Mouse (Mus musculus) kidney, embryonic 14.5 days (tissue): ENCODE measurements around the gene Avil. TPM values are rescaled to one million over a fixed set of nuclear protein-coding genes. Genes with fewer than 3 reads are reported as not detected.

Experiments
- ATAC-seq: fragments of 200-750 bp; cut with Nextera tagmentation; 2 replicates; pipeline ENCODE4 v1.8.0; 2017; ENCODE audit warnings: moderate number of reproducible peaks, mild to moderate bottlenecking, moderate TSS enrichment, moderate library complexity; ENCODE audit not compliant: low FRiP score, low TSS enrichment
- H3K27ac ChIP-seq: fragments of 300-500 bp; sonication (generic); 2 replicates; pipeline ENCODE4 v1.5.1; 2014; ENCODE audit warnings: low read depth, mild to moderate bottlenecking, low read length, moderate library complexity, mixed read lengths
- H3K27me3 ChIP-seq: fragments of 300-500 bp; sonication (generic); 2 replicates; pipeline ENCODE4 v1.6.1; 2014; ENCODE audit warnings: mild to moderate bottlenecking, low read length; ENCODE audit not compliant: control insufficient read depth, insufficient read depth
- H3K36me3 ChIP-seq: fragments of 300-500 bp; sonication (generic); 2 replicates; pipeline ENCODE4 v1.6.1; 2014; ENCODE audit warnings: low read length, mixed read lengths; ENCODE audit not compliant: control insufficient read depth, insufficient read depth
- H3K4me1 ChIP-seq: fragments of 300-500 bp; sonication (generic); 2 replicates; pipeline ENCODE4 v1.6.1; 2014; ENCODE audit warnings: low read length, mixed read lengths; ENCODE audit not compliant: control insufficient read depth, insufficient read depth
- H3K4me2 ChIP-seq: fragments of 300-500 bp; sonication (generic); replicated peaks from 2 replicates; pipeline ENCODE4 v1.6.1; 2014; ENCODE audit warnings: low read depth, mild to moderate bottlenecking, low read length
- H3K4me3 ChIP-seq: fragments of 300-500 bp; sonication (generic); 2 replicates; pipeline ENCODE4 v1.5.1; 2014; ENCODE audit warnings: mild to moderate bottlenecking, low read length
- H3K9ac ChIP-seq: fragments of 300-500 bp; sonication (generic); 2 replicates; pipeline ENCODE4 v1.6.1; 2014; ENCODE audit warnings: low read depth, mild to moderate bottlenecking, low read length, moderate library complexity
- H3K9me3 ChIP-seq: fragments of 300-500 bp; sonication (generic); 2 replicates; pipeline ENCODE4 v1.6.1; 2016; ENCODE audit warnings: low read length; ENCODE audit not compliant: control insufficient read depth
- WGBS: fragments of 180-500 bp; shearing (Covaris S2); extraction: QIAGEN DNeasy Blood & Tissue Kit; methylation state at CpG from one replicate; pipeline ENCODE4 v1.1.7; 2014; 5-methylcytosine and 5-hydroxymethylcytosine counted together
- polyA plus RNA-seq: library from polyadenylated mRNA; unstranded; fragments of >200 nt; fragmentation: Nextera tagmentation; extraction: Ambion mirVana; gene quantifications from 2 replicates; pipeline ENCODE4 v1.2.1, GENCODE M21; 2014

The Avil gene
- polyA plus RNA-seq, 1 experiment from 2014 or later: 0.20 TPM

DNA sequence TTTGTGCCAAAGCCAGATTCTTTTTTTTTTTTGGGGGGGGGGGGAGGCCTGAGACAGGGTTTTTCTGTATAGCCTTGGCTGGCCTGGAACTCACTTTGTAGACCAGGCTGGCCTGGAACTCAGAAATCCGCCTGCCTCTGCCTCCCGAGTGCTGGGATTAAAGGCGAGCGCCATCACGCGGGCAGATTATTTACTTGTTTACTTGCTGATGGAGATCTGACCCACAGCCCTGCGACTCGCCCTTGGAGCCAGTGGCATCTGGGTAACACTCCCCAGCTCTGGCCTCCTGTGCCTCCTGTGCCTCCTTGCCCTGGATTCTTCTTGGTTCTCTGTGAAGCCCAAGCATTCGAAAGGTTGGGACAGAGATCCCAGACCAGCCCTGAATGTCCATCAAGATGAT is 14.9 kb upstream of the Avil start:
- no peaks in the 10 kb centered on the region for H3K27me3 ChIP-seq
- peaks cover 79% of the 10 kb centered on the region for H3K4me1 ChIP-seq
- H3K4me3 ChIP-seq: no peak overlapping the region
- no peak overlapping the region for H3K4me2 ChIP-seq
- no peak for ATAC-seq
- no peak overlapping the region for H3K9ac ChIP-seq
- peaks cover 8% of the 10 kb centered on the region; the same call in 1 of the 2 replicates for H3K36me3 ChIP-seq
- peak overlapping the region; percentile 80; the same call in 1 of the 2 replicates for H3K27ac ChIP-seq
- WGBS: 88% methylated on average over 9 of the region's 9 CpGs
- H3K9me3 ChIP-seq: no peaks in the 10 kb centered on the region

DNA sequence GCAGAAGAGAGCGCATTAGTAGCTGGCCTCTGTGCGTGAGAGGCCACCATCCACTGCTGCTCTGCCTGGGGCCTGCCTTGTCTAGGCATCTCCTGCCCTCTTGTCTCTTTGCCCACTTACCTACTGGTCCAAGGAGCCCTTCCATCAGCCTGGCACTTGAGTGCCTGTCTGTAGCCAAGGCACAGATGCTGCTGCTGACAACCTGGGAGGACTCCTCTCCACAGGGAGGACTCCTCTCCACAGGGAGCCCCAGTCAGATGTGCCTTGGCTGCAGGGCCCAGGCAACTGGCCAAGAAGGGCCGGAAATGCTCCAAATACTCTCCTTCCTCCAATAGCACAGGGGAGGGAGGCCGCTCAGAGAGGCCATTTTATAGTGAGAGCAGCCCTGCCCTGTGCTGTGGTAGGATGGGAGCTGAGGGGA is 14.0 kb upstream of the Avil start:
- Histone ChIP-seq H3K9ac (no peak overlapping the region), H3K4me2 (peak overlapping the region; percentile 26; the same call in 1 of the 2 replicates), H3K27me3 (no peaks in the 10 kb centered on the region), H3K27ac (peak overlapping the region; percentile 80), H3K36me3 (peaks cover 15% of the 10 kb centered on the region), H3K4me1 (peaks cover 73% of the 10 kb centered on the region), H3K9me3 (no peaks in the 10 kb centered on the region), H3K4me3 (no peak overlapping the region)
- ATAC-seq: peak; percentile 64
- WGBS: 58% methylated on average over 4 of the region's 4 CpGs

DNA sequence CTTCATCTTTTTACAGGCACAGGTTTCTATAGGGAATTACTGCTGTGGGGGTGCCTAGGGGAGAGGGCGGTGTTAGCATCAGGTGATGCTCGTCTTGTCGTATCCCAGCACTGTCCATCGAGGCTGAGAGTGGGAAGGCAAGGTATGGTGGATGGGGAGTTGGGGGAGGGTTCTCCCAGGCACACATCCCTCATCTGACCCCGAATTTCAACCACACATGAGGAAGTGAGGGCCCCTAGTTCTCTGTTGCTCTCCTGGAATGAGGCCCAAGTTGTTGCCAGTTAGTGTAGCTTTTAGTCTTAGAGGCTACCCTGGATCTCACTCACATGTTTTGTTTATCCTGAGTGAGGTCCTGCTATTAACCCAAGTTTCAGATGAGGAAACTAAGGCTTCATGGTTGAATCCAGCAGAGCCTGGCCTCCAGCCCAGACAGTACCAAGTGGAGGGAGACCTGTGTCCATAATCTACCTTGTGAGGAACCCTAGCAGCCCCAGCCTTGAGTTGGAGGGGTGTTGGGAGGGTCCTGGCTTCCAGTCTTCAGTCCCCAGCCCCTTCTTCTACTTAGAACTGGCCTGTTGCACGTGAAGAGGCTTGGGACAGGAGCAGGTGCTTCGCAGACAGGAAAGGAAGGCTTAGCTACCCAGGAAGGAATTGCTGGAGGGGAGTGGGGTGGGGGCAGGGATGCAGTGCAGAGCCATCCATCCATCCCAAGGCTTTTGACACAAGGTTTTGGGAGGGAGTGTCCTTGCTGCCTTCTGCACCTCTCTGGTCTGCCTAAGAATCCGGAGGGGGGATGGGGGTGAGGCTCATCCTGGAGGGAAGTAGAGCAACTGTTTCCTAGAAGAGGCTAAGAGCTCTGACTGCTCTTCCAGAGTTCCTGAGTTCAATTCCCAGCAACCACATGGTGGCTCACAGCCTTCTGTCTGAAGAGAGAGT is 13.1 kb upstream of the Avil start:
- Histone ChIP-seq H3K4me1 (peaks cover 64% of the 10 kb centered on the region), H3K27ac (peak overlapping the region; percentile 80), H3K9ac (peak overlapping the region; percentile 9; the same call in 1 of the 2 replicates), H3K36me3 (peaks cover 24% of the 10 kb centered on the region), H3K27me3 (no peaks in the 10 kb centered on the region), H3K4me3 (no peak overlapping the region), H3K4me2 (peak overlapping the region; percentile 26), H3K9me3 (no peaks in the 10 kb centered on the region)
- 56% methylated on average over 8 of the region's 8 CpGs for WGBS
- ATAC-seq: no peak

DNA sequence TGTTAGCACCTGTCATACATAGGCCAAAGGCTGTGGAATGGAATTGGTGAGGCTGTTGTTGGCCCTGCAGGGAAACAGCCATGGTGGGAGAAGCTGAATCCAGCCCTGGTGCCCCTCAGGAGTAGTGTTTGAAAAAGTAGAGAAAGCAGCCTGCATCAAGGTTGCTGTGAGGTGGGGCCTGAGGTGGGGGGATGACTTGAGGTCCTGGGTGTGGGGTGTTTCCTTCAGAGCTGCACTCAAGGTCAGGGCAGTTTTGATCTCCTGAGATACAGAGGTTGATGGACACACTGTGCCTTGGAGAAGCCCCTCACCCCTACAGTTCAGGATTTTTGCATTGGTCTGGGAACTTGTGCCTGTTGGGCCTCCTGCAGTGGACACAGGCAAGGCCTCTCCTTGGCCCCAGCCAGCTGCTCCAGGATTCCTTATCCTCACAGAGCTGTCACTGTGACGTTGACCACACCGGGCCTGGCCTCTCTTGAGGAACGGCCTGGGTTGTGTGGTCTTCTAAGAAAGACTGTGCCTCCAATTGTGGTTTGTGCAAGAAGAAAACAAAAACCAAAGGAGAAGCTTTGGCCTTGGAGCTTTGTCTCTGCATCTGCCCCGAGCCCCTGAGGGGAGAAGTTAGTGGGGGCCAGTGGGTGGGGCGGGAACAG is 11.9 kb upstream of the Avil start:
- Histone ChIP-seq H3K36me3 (peaks cover 31% of the 10 kb centered on the region), H3K4me2 (no peak overlapping the region), H3K27me3 (no peaks in the 10 kb centered on the region), H3K27ac (peak overlapping the region; percentile 51; the same call in 1 of the 2 replicates), H3K9ac (no peak overlapping the region), H3K4me3 (no peak overlapping the region), H3K4me1 (peaks cover 53% of the 10 kb centered on the region), H3K9me3 (no peaks in the 10 kb centered on the region)
- ATAC-seq: no peak
- WGBS: 65% methylated on average over 5 of the region's 5 CpGs

DNA sequence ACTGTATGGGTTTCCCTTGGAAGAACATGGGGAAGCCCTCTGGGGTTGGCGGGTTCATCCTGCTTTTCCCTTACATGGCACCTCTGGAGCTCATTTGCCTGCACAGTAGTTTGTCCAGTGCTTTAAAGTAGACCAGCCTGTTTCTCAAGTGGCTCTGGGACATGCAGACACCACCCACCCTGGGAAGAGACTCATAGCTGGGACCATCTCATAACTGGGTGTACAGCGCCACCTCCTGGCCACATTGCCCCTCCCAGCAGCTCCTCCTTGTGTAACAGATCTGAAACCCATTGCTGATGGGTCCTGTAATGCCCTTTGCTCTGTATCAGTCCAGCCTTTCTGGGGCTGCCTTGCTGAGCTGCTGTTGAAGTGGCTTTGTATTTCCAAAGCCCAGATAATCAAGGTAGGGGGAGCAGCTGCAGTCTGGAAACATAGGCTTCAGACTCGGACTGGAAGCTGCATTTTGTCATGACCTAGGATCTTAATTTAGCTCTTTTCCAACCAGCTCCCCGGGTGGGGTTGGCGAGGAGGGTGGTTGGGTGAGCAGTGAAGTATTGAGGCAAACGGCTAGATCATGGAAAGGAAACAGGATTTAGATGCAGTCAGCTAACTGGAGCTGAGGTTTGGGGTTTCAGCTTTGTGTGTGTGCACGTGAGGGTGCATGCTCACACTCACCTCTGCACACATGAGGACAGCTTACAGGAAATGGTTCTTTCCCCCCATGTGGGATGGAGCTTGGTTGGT is 10.0 kb upstream of the Avil start:
- ATAC-seq: peak; percentile 71
- H3K27ac ChIP-seq: no peak overlapping the region
- H3K4me3 ChIP-seq: no peak overlapping the region
- H3K9ac ChIP-seq: no peak overlapping the region
- H3K4me1 ChIP-seq: peaks cover 34% of the 10 kb centered on the region
- H3K9me3 ChIP-seq: no peaks in the 10 kb centered on the region
- WGBS: 59% methylated on average over 7 of the region's 7 CpGs
- no peak overlapping the region for H3K4me2 ChIP-seq
- H3K27me3 ChIP-seq: no peaks in the 10 kb centered on the region
- H3K36me3 ChIP-seq: peaks cover 47% of the 10 kb centered on the region

DNA sequence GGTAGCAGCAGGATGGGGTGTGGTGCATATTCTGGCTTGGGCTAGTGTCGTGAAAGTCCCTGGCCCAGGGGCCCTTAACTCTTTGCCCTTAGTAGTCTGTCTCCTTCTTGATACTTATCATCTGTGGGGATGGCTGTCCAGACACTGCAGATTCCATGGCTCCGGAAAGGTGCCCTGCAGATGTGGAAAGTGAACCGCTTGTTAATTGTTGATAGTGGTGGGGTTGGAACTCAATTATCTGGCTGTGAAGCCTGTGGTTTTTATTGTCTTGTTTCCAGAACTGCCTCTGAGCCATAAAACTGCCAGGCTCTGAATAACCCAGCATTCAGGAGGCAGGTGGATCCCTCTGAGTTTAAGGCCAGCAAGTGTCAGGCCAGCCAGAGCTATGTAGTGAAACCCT is 8.8 kb upstream of the Avil start:
- H3K36me3 ChIP-seq: peaks cover 55% of the 10 kb centered on the region
- H3K4me1 ChIP-seq: peaks cover 23% of the 10 kb centered on the region
- no peak overlapping the region for H3K4me3 ChIP-seq
- WGBS: 58% methylated on average over 3 of the region's 3 CpGs
- no peak for ATAC-seq
- no peaks in the 10 kb centered on the region for H3K9me3 ChIP-seq
- no peak overlapping the region for H3K4me2 ChIP-seq
- no peak overlapping the region for H3K9ac ChIP-seq
- H3K27me3 ChIP-seq: no peaks in the 10 kb centered on the region
- H3K27ac ChIP-seq: no peak overlapping the region

DNA sequence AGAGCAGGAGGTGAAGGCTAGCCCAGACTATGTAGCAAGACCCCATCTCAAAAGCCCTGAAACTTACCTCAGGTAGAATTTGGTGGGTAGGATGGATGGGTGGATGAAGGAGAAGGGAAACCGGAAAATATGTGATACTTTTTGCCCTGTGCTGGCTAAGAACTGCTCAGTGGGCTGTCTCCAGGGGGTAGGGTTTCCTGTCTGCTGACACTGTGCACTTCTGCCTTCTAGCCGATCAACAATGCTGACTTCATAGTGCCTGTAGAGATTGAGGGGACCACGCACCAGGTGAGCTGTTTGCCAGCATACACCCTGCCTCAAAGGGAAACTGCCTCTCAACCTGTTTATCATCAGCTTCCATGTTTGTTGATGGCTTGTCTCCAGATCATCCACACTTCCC is 6.9 kb upstream of the Avil start:
- ATAC-seq: no peak
- H3K9ac ChIP-seq: no peak overlapping the region
- 84% methylated on average over 3 of the region's 3 CpGs for WGBS

DNA sequence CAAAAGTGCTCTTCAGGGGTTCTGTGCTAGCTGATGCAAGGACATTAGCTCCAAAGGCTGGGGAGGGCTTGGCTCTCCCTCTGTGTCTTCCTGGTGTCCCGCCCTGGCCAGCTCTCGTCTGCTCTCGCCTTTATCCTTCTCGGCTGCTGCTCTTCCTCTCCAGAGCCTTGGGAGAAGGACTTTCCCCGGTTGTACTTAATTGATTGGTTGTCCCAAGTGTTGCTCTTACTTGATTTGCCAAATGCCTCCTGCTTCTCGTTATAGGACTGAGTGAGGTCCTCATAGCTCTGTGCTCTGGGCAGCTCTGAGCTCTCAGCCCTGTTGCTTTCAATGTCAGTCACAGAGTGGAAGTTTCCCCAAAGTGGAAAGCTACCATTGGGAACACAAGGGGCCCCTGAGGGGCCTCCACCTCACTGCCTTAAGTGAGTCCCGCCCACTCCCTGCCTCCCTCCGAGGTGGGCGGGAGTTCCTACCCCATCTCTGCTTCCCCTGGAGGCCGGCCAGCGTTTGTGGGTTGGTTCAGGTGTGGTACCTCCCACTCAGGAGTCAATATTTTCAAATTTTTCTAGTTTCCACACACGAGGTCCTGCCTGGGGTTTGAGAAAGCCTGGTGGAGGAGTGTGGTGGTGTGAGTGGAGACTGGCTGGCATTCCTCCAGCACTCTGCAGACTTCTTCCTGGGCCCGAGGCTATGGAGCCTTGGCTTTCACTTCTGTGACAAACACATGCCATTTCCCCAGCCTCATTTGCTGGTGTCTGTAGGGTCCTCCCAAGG is 3.0 kb upstream of the Avil start:
- Histone ChIP-seq H3K4me3 (no peak overlapping the region), H3K27ac (no peak overlapping the region), H3K4me2 (no peak overlapping the region), H3K27me3 (no peaks in the 10 kb centered on the region), H3K36me3 (peaks cover 63% of the 10 kb centered on the region), H3K9me3 (no peaks in the 10 kb centered on the region), H3K4me1 (no peaks in the 10 kb centered on the region), H3K9ac (no peak overlapping the region)
- 72% methylated on average over 13 of the region's 13 CpGs for WGBS
- no peak for ATAC-seq

More for the DNA sequence above, 6.9 kb upstream of the Avil start:
- Histone ChIP-seq H3K4me3 (no peak overlapping the region), H3K27me3 (no peaks in the 10 kb centered on the region), H3K27ac (no peak overlapping the region), H3K36me3 (peaks cover 70% of the 10 kb centered on the region), H3K9me3 (no peaks in the 10 kb centered on the region), H3K4me1 (0 out of 2 replicates have a peak, but pooled peaks cover 4% of the 10 kb centered on the region), H3K4me2 (no peak overlapping the region)
